Mouse (Mus musculus): Measurements from ENCODE around the gene Defa31. TPM values are rescaled to one million over a fixed set of nuclear protein-coding genes. Genes with fewer than 3 reads are reported as not detected.

Defa31 gene
- not detected for polyA plus RNA-seq (2017; shearing (Covaris generic))

GRCm38 (mm10) chr8:21191314-21191713 lies at the start of gene Defa31:
Gene Defa31 (plus strand): TSS chr8:21191614.

GRCm38 (mm10) chr8:21161977-21162376 lies 29.4 kb upstream of the Defa31 start, which contains the start of gene Defa22:
Gene Defa22 (plus strand): TSS chr8:21162277.

DNA sequence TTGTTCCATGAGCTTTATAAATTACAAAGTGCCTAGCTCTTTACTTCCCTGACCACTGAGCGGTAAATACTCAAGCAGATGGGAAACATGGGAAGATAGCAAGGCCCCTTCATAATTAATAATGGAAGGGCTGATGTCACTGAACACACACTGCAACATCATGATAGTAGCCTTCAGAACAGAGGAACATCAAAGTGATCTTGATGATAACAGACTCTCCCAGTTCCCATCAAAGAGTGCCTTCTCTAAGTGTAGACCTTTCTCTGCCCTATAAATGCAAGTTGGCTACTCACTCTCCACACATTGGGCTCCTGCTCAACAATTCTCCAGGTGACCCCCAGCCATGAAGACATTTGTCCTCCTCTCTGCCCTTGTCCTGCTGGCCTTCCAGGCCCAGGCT lies 9.8 kb downstream of the Defa31 start, which contains the start of gene Gm15293:
TSS of gene Gm15293 (plus strand) at position 301 of the 400 bp plus-strand sequence.

Other genes starting within 250 kb of the Defa31 start
- not detected for gene AY761185, start 246.9 kb upstream of the Defa31 start, polyA plus RNA-seq (2017; shearing (Covaris generic))
- gene Defa21, start 166.1 kb upstream of the Defa31 start, polyA plus RNA-seq (2017; shearing (Covaris generic)): not detected
- gene Defa23, start 136.6 kb upstream of the Defa31 start, polyA plus RNA-seq (2017; shearing (Covaris generic)): not detected
- not detected for gene Defa35, start 126.6 kb upstream of the Defa31 start, polyA plus RNA-seq (2017; shearing (Covaris generic))
- not detected for gene Defa25, start 107.2 kb upstream of the Defa31 start, polyA plus RNA-seq (2017; shearing (Covaris generic))
- not detected for gene Gm14851, start 95.6 kb upstream of the Defa31 start, polyA plus RNA-seq (2017; shearing (Covaris generic))
- gene Defa30, start 57.0 kb upstream of the Defa31 start, polyA plus RNA-seq (2017; shearing (Covaris generic)): not detected
- gene Defa22, start 29.3 kb upstream of the Defa31 start, polyA plus RNA-seq (2017; shearing (Covaris generic)): not detected
- not detected for gene Gm15293, start 9.9 kb downstream of the Defa31 start, polyA plus RNA-seq (2017; shearing (Covaris generic))
- gene Gm15292, start 58.1 kb downstream of the Defa31 start, polyA plus RNA-seq (2017; shearing (Covaris generic)): not detected
- not detected for gene Defa27, start 123.9 kb downstream of the Defa31 start, polyA plus RNA-seq (2017; shearing (Covaris generic))
- not detected for gene Defa29, start 135.4 kb downstream of the Defa31 start, polyA plus RNA-seq (2017; shearing (Covaris generic))
- not detected for gene Defa2, start 186.9 kb downstream of the Defa31 start, polyA plus RNA-seq (2017; shearing (Covaris generic))
- not detected for gene Defa33, start 200.2 kb downstream of the Defa31 start, polyA plus RNA-seq (2017; shearing (Covaris generic))
- gene Defa36, start 235.8 kb downstream of the Defa31 start, polyA plus RNA-seq (2017; shearing (Covaris generic)): not detected

All from effector memory CD4-positive, alpha-beta T cell, adult 7 months (primary cell).